Mouse (Mus musculus): ENCODE results near the gene Atp11a.

- TF ChIP-seq CTCF (IDR thresholded peaks at IDR 0.05) (no peak), EP300 (IDR thresholded peaks at IDR 0.05) (no peak)
Observed at GRCm38 (mm10) chr8:12804909-12805308, 48.1 kb downstream of the Atp11a start.

All from lung, postnatal 0 days (tissue).